Mouse (Mus musculus): ENCODE data around the gene Cmtm6.

DNA sequence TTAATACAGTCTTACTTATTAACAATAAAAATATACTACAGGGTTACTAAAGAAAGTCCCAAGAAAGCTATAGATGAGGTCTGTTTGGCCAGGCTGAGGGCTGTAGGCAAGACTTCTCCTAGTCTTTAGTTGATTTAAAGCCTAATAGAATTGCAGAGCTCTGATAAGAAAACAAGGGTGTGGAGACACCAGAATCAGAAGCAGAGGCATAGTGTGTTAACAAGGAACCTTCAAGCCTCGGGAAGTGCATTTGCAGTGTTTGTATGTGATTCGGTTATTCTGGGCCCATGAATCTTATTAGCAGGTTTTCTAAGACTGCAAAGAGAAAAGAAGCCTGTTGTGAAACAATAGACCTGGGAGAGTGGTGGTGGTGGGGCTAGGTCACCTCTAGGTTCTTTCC, 2.3 kb downstream of the Cmtm6 start:
- TF ChIP-seq GATA1 (IDR thresholded peaks at IDR 0.05; ENCODE audit: low read length) (no peak), TAL1 (IDR thresholded peaks at IDR 0.05; ENCODE audit: low read length) (no peak)

Measured in erythroblast, embryonic 14.5 days (primary cell).